Mouse (Mus musculus) frontal cortex, adult (tissue): ENCODE results near the gene Gm3317.
"Not testable (repeated sequence)": the region's sequence is repeated elsewhere in the genome, so short reads cannot be mapped to it uniquely, and the experiment has no call there.

Experiments used
- ATAC-seq: cut with Nextera tagmentation; 2 replicates; pipeline ENCODE4 v1.9.2; 2017; ENCODE audit warnings: mild to moderate bottlenecking, moderate library complexity, mixed read lengths; ENCODE audit not compliant: low TSS enrichment

The Gm3317 gene

GRCm38 (mm10) chr14:5164235-5164634 is at the start of gene Gm3317:
TSS of gene Gm3317 (plus strand) at chr14:5164535.
- not testable (repeated sequence) for ATAC-seq

- ATAC-seq = not testable (repeated sequence)
Measured at GRCm38 (mm10) chr14:5131219-5131618, 33.1 kb upstream of the Gm3317 start, which contains the start of gene Gm8279. TSS of gene Gm8279 (plus strand) at chr14:5131519.

- not testable (repeated sequence) for ATAC-seq
Measured at GRCm38 (mm10) chr14:5185493-5185892, 21.2 kb downstream of the Gm3317 start, which contains the start of gene Gm8271. TSS of gene Gm8271 (plus strand) at chr14:5185793.
